Mouse (Mus musculus) layer of hippocampus, postnatal 14 days (tissue): Measurements from ENCODE around the gene Trex1. TPM values are rescaled to one million over a fixed set of nuclear protein-coding genes. Genes with fewer than 3 reads are reported as not detected.

Source experiments
- DNase-seq, 2 experiments: peaks; one replicate each; pipeline ENCODE4 v3.0.0; 2021 to 2022; ENCODE audit warnings: low spot score in 2 of 2, mixed read lengths in 1 of 2
- total RNA-seq, 2 experiments: library from RNA; stranded (reverse); gene quantifications; 2 replicates each; pipeline ENCODE4 v1.2.3; 2021

Gene Trex1
- total RNA-seq, 2 experiments from 2014 or later: 9.9 to 10.8 TPM

- DNase-seq: no peak
Measured at GRCm38 (mm10) chr9:109090446-109090845, 30.9 kb upstream of the Trex1 start.

- DNase-seq: peak; percentile 43 to 80
Measured at GRCm38 (mm10) chr9:109087987-109088386, 28.5 kb upstream of the Trex1 start.

GRCm38 (mm10) chr9:109084922-109085321 lies 25.4 kb upstream of the Trex1 start:
- DNase-seq: no peak

GRCm38 (mm10) chr9:109082124-109082800 lies 22.7 kb upstream of the Trex1 start, which contains the start of the genes Ccdc51 and Tma7:
Gene Ccdc51 (plus strand): TSS chr9:109082493.
Gene Tma7 (minus strand): TSS chr9:109082587.
- peak; percentile 83 to 91 for DNase-seq

- DNase-seq: no peak
Measured at GRCm38 (mm10) chr9:109081749-109082123, 22.2 kb upstream of the Trex1 start.

GRCm38 (mm10) chr9:109080516-109080915 lies 21.0 kb upstream of the Trex1 start:
- no peak for DNase-seq

GRCm38 (mm10) chr9:109073661-109074573 lies 14.4 kb upstream of the Trex1 start, which contains the start of gene Atrip:
Gene Atrip (minus strand): TSS chr9:109074124.
- peak; percentile 92 to 96 for DNase-seq

GRCm38 (mm10) chr9:109068095-109068735 lies 8.7 kb upstream of the Trex1 start:
- no peak for DNase-seq

GRCm38 (mm10) chr9:109060898-109061295 lies 1.4 kb upstream of the Trex1 start:
- no peak for DNase-seq

- no peak for DNase-seq
Measured at GRCm38 (mm10) chr9:109060184-109060897, 807 bp upstream of the Trex1 start.

GRCm38 (mm10) chr9:109058006-109058765 lies 1.3 kb downstream of the Trex1 start:
- no peak for DNase-seq

- no peak for DNase-seq
Measured at GRCm38 (mm10) chr9:109057543-109057942, 2.0 kb downstream of the Trex1 start.

GRCm38 (mm10) chr9:109056916-109057315 lies 2.6 kb downstream of the Trex1 start:
- DNase-seq: no peak

- no peak for DNase-seq
Measured at GRCm38 (mm10) chr9:109056081-109056690, 3.3 kb downstream of the Trex1 start.

- DNase-seq: no peak
Measured at GRCm38 (mm10) chr9:109055271-109056030, 4.1 kb downstream of the Trex1 start.

- DNase-seq: peak; percentile 57 to 84
Measured at GRCm38 (mm10) chr9:109054712-109055111, 4.8 kb downstream of the Trex1 start.

- no peak for DNase-seq
Measured at GRCm38 (mm10) chr9:109053851-109054250, 5.7 kb downstream of the Trex1 start.

- DNase-seq: no peak
Measured at GRCm38 (mm10) chr9:109053366-109053765, 6.2 kb downstream of the Trex1 start.
